Mouse (Mus musculus) intestine, embryonic 16.5 days (tissue): Measurements from ENCODE around the gene Cyp39a1. TPM values are rescaled to one million over a fixed set of nuclear protein-coding genes. Genes with fewer than 3 reads are reported as not detected.

ENCODE experiments used
- ATAC-seq: fragments of 200-750 bp; cut with Nextera tagmentation; 2 replicates; pipeline ENCODE4 v1.8.0; 2017; ENCODE audit warnings: moderate TSS enrichment, moderate library complexity
- H3K27ac ChIP-seq: fragments of 300-500 bp; sonication (generic); 2 replicates; pipeline ENCODE4 v1.5.1; 2014; ENCODE audit warnings: mild to moderate bottlenecking, low read length
- H3K27me3 ChIP-seq: fragments of 300-500 bp; sonication (generic); replicated peaks from 2 replicates; pipeline ENCODE4 v1.6.1; 2014; ENCODE audit warnings: low read length, control low read depth, mixed read lengths; ENCODE audit not compliant: control insufficient read depth, insufficient read depth
- H3K36me3 ChIP-seq: fragments of 300-500 bp; sonication (generic); 2 replicates; pipeline ENCODE4 v1.6.1; 2014; ENCODE audit warnings: low read length, control low read depth; ENCODE audit not compliant: control insufficient read depth, insufficient read depth
- H3K4me1 ChIP-seq: fragments of 300-500 bp; sonication (generic); 2 replicates; pipeline ENCODE4 v1.6.1; 2014; ENCODE audit warnings: low read length, control low read depth, mixed read lengths; ENCODE audit not compliant: control insufficient read depth, insufficient read depth
- H3K4me2 ChIP-seq: fragments of 300-500 bp; sonication (generic); 2 replicates; pipeline ENCODE4 v1.6.1; 2014; ENCODE audit warnings: low read depth, low read length, control low read depth
- H3K4me3 ChIP-seq: fragments of 300-500 bp; sonication (generic); 2 replicates; pipeline ENCODE4 v1.5.1; 2014; ENCODE audit warnings: mild to moderate bottlenecking, low read length
- H3K9ac ChIP-seq: fragments of 300-500 bp; sonication (generic); 2 replicates; pipeline ENCODE4 v1.6.1; 2014; ENCODE audit warnings: low read depth, low read length
- H3K9me3 ChIP-seq: fragments of 300-500 bp; sonication (generic); 2 replicates; pipeline ENCODE4 v1.6.1; 2016; ENCODE audit warnings: low read length, control low read depth; ENCODE audit not compliant: control insufficient read depth
- WGBS: fragments of 180-500 bp; shearing (Covaris S2); extraction: QIAGEN DNeasy Blood & Tissue Kit; methylation state at CpG from one replicate; pipeline ENCODE4 v1.1.7; 2014; 5-methylcytosine and 5-hydroxymethylcytosine counted together
- polyA plus RNA-seq: library from polyadenylated mRNA; unstranded; fragments of >200 nt; fragmentation: Nextera tagmentation; extraction: Ambion mirVana; gene quantifications from 2 replicates; pipeline ENCODE4 v1.2.1, GENCODE M21; 2015

Gene Cyp39a1
- polyA plus RNA-seq, 1 experiment from 2014 or later = 15.1 TPM

- no peak overlapping the region for H3K4me2 ChIP-seq
- H3K27ac ChIP-seq = no peak overlapping the region
- 73% methylated on average over 4 of the region's 4 CpGs for WGBS
- no peaks in the 10 kb centered on the region for H3K27me3 ChIP-seq
- no peaks in the 10 kb centered on the region for H3K9me3 ChIP-seq
- no peak overlapping the region for H3K9ac ChIP-seq
- H3K4me1 ChIP-seq = no peaks in the 10 kb centered on the region
- ATAC-seq = no peak
- H3K36me3 ChIP-seq = no peaks in the 10 kb centered on the region
- no peak overlapping the region for H3K4me3 ChIP-seq
Measured at GRCm38 (mm10) chr17:43734252-43734651, 67.0 kb downstream of the Cyp39a1 start.

- Histone ChIP-seq H3K9me3 (peaks cover 6% of the 10 kb centered on the region; the same call in 1 of the 2 replicates), H3K4me1 (no peaks in the 10 kb centered on the region), H3K4me3 (no peak overlapping the region), H3K27me3 (no peaks in the 10 kb centered on the region), H3K36me3 (no peaks in the 10 kb centered on the region), H3K27ac (no peak overlapping the region), H3K4me2 (no peak overlapping the region), H3K9ac (no peak overlapping the region)
- ATAC-seq = no peak
- 77% methylated on average over 5 of the region's 5 CpGs for WGBS
Measured at GRCm38 (mm10) chr17:43743933-43744332, 76.7 kb downstream of the Cyp39a1 start.

- no peak for ATAC-seq
- Histone ChIP-seq H3K4me2 (no peak overlapping the region), H3K9ac (no peak overlapping the region), H3K4me1 (no peaks in the 10 kb centered on the region), H3K36me3 (no peaks in the 10 kb centered on the region), H3K27me3 (no peaks in the 10 kb centered on the region), H3K9me3 (peaks cover 6% of the 10 kb centered on the region; the same call in 1 of the 2 replicates), H3K4me3 (no peak overlapping the region), H3K27ac (no peak overlapping the region)
- WGBS = 47% methylated on average over 4 of the region's 4 CpGs
Measured at GRCm38 (mm10) chr17:43744425-43744824, 77.2 kb downstream of the Cyp39a1 start.

DNA sequence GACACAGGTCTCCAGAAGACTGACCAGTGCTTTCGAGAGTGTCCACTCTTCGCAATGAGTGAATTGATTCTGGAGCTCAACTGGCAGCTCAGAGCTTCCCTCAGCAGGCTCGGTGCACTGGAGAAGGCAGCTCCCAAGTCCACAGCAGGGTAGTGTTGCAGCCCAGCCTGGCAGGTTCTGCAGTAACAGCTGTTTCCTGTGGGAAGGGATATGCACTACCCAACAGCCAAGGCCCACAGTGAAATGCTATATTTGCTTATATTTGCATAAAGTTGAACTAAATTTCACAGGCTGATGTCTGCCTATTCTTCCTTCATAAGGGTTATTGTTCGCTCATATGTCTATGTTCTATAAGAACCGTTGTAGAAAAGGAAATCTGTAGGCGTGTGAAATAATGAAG, 83.9 kb downstream of the Cyp39a1 start:
- H3K4me1 ChIP-seq = no peaks in the 10 kb centered on the region
- no peaks in the 10 kb centered on the region for H3K27me3 ChIP-seq
- no peak for ATAC-seq
- H3K27ac ChIP-seq = no peak overlapping the region
- H3K9ac ChIP-seq = no peak overlapping the region
- H3K9me3 ChIP-seq = no peaks in the 10 kb centered on the region
- H3K36me3 ChIP-seq = no peaks in the 10 kb centered on the region
- H3K4me3 ChIP-seq = no peak overlapping the region
- H3K4me2 ChIP-seq = no peak overlapping the region
- 89% methylated on average over 6 of the region's 6 CpGs for WGBS

- Histone ChIP-seq H3K4me1 (no peaks in the 10 kb centered on the region), H3K27ac (no peak overlapping the region), H3K9ac (no peak overlapping the region), H3K4me3 (no peak overlapping the region), H3K36me3 (no peaks in the 10 kb centered on the region), H3K27me3 (no peaks in the 10 kb centered on the region), H3K9me3 (no peaks in the 10 kb centered on the region), H3K4me2 (no peak overlapping the region)
- no peak for ATAC-seq
- 43% methylated on average over 1 of the region's 1 CpGs for WGBS
Measured at GRCm38 (mm10) chr17:43752811-43753210, 85.6 kb downstream of the Cyp39a1 start.

DNA sequence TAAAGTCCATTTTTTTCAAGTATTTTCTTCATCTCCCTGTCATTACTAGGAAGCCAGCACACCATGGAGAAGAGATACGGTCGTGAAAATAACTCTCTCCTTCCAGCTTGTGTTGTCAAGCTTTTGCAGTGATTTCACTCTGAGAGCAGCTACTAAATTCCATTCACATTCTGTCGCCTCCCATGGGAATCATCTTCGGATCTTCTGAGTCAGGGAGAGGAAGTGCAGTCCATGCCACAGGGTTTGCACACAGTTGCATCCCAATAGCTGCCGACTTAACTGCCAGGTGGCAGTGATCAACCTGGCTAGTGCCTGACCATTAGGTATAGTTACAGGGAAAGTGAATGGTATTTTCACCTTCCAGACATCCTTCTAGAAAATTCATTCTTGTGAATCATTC, 87.5 kb downstream of the Cyp39a1 start:
- H3K4me3 ChIP-seq = no peak overlapping the region
- ATAC-seq = no peak
- no peaks in the 10 kb centered on the region for H3K36me3 ChIP-seq
- H3K27me3 ChIP-seq = no peaks in the 10 kb centered on the region
- no peaks in the 10 kb centered on the region for H3K9me3 ChIP-seq
- no peak overlapping the region for H3K4me2 ChIP-seq
- WGBS = 59% methylated on average over 5 of the region's 5 CpGs
- no peak overlapping the region for H3K9ac ChIP-seq
- no peak overlapping the region for H3K27ac ChIP-seq
- H3K4me1 ChIP-seq = no peaks in the 10 kb centered on the region

DNA sequence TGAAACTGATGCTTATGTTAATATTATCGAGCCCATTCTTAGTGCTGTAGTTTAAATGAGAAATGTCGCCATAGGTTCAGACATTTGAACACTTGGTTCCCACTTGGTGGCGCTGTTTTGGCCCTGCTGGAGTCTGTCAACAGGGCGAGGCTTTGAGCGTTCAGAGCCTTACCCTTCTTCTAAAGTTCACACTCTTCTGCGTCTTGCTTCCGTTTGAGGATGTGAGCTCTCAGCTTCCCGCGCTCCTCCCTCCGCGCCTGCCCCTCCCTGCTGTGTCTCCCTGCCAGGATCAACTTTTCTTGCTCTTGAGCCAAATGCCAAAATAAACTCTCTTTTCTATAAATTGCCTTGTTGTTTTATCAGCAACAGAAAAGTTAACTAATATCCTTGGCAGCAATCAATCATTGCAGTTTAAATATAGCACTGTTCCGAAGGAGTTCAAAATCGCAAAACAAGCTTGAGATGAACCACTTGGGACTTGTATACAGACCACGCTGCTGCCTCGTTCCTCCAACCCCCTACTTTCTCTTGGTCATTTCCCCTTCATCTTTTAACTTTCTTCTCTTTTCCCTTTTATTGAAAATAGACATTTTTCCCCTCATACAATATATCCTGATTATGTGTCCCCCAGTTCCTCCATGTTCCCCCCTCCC, 91.5 kb downstream of the Cyp39a1 start:
- Histone ChIP-seq H3K4me3 (no peak overlapping the region), H3K9ac (no peak overlapping the region), H3K4me1 (no peaks in the 10 kb centered on the region), H3K36me3 (no peaks in the 10 kb centered on the region), H3K4me2 (peak overlapping the region; percentile 14; the same call in 1 of the 2 replicates), H3K27ac (no peak overlapping the region), H3K27me3 (no peaks in the 10 kb centered on the region), H3K9me3 (no peaks in the 10 kb centered on the region)
- peak; percentile 73 for ATAC-seq
- WGBS = 38% methylated on average over 15 of the region's 15 CpGs

GRCm38 (mm10) chr17:43784531-43784930, 117.3 kb downstream of the Cyp39a1 start:
- 77% methylated on average over 4 of the region's 4 CpGs for WGBS
- H3K27me3 ChIP-seq = no peaks in the 10 kb centered on the region
- no peak for ATAC-seq
- H3K36me3 ChIP-seq = no peaks in the 10 kb centered on the region
- no peaks in the 10 kb centered on the region for H3K9me3 ChIP-seq
- H3K4me3 ChIP-seq = no peak overlapping the region
- H3K9ac ChIP-seq = no peak overlapping the region
- no peak overlapping the region for H3K27ac ChIP-seq
- H3K4me1 ChIP-seq = no peaks in the 10 kb centered on the region
- no peak overlapping the region for H3K4me2 ChIP-seq

DNA sequence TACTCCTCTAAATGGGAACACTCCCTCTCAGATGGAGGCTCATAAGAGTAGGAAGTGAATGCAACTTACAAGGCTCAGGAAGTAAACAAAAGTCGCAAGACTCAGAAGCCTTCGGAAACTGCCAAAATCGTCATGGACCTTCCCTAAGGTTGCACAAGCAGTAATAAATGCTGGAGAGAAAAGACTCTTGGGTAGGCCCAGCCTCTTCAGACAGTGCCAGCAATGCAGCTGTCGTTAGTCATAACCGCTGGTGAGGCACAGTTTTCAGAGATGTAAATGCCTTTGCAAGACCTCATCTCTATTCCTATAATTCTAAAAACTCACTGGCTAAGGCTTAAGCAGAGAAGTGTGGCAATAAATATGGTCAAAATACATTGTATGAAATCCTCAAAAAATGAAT, 121.0 kb downstream of the Cyp39a1 start:
- Histone ChIP-seq H3K27ac (no peak overlapping the region), H3K9me3 (no peaks in the 10 kb centered on the region), H3K27me3 (no peaks in the 10 kb centered on the region), H3K4me1 (no peaks in the 10 kb centered on the region), H3K9ac (no peak overlapping the region), H3K4me3 (no peak overlapping the region), H3K4me2 (no peak overlapping the region), H3K36me3 (no peaks in the 10 kb centered on the region)
- no peak for ATAC-seq
- WGBS = 91% methylated on average over 5 of the region's 5 CpGs

- Histone ChIP-seq H3K4me3 (no peak overlapping the region), H3K4me1 (no peaks in the 10 kb centered on the region), H3K27ac (no peak overlapping the region), H3K4me2 (no peak overlapping the region), H3K36me3 (no peaks in the 10 kb centered on the region), H3K9me3 (no peaks in the 10 kb centered on the region), H3K9ac (no peak overlapping the region), H3K27me3 (no peaks in the 10 kb centered on the region)
- ATAC-seq = no peak
Measured at GRCm38 (mm10) chr17:43789376-43789775, 122.2 kb downstream of the Cyp39a1 start.
